Mouse (Mus musculus) cerebellum, adult 18-20 months (tissue): Measurements from ENCODE around the gene Fancb.

Experiments
- DNase-seq, 2 experiments: peaks; one replicate each; pipeline ENCODE4 v3.0.0; 2021

Gene Fancb

DNA sequence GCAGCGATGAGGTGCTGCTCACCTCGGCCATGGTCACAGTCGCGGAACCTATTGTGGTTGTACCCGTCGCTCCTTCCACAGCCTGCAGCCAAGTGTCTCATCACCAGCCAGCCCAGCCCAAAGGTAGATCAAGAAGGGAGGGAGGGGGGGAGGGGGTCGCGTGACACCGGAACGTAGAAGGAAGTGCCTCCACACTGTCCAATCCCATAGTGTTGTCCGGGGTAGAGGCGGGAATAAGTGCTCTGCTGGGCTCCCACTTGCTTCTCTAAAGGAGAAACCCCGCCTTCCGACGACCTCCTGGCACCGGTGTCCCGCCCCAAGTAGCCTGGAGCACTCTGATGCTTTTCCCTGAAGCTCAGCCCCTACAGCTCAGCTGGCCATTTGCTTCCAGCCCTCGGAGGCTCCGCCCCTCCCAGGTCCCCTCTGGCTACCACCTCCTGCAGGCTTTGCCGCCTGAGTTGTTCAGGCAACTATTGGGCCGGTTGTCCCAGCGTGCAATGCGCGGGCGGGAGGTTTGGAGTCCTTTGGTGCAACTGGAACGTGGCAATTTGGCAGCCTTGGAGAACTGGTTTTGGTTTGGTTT, at the start of gene Fancb, which contains the start of gene Mospd2:
TSS of gene Fancb (plus strand) at position 400 of the 583 bp plus-strand sequence.
TSS of gene Mospd2 (minus strand) at position 183 of the 583 bp plus-strand sequence.
- DNase-seq: peak; percentile 80 to 94

DNA sequence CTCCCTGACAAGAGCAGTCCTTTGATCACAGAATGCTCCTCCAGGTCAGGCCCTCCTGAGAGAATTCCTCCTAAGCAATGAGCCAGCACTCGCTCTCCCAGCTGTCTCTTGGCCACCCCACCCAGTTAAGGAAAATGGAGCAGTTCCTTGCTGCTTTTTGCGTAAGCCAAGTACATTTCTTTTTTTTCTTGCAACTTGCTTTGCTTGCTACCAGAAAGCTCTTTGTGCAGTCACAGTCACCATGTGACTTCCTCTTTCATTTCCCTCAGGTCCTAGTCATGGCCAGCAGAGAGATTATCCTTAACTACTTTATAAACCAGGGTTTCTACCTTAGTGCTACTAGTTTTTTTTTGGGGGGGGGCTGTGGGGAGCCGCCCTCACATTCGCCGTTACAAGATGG, 38.9 kb upstream of the Fancb start:
- DNase-seq: no peak

DNA sequence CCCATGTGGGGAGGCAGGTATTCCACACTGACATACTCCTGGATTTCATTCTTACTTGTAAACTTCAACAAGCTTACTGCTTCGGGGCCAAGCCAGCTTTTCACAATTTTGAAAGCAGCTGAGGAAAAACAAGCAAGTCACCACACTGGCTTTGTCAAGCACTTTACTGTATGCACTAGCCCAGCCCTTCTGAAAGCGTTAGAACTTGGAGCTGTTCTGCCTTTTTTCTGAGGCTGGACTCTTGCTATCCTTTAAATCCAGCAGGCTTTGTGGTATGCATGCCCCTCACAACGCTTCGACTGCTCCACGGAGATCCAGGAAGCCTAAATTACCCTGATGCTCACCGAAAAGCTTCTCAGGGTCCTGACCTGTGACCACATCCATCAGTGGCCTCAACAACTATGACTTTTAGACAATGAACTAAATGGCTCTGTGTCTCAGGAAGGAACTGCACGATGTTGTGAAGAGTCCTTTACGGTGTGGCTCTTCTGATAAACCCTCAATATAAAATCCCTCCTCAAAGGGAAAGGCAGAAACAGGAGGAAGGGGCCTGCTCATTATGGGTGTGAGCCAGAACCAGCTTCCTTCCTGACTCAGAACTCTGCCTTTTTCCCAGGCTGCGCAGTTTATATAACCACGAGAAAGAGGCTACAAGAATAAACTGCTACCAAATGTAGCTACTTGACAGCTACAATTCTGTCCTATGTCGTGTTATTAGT, 28.4 kb upstream of the Fancb start:
- DNase-seq: no peak

DNA sequence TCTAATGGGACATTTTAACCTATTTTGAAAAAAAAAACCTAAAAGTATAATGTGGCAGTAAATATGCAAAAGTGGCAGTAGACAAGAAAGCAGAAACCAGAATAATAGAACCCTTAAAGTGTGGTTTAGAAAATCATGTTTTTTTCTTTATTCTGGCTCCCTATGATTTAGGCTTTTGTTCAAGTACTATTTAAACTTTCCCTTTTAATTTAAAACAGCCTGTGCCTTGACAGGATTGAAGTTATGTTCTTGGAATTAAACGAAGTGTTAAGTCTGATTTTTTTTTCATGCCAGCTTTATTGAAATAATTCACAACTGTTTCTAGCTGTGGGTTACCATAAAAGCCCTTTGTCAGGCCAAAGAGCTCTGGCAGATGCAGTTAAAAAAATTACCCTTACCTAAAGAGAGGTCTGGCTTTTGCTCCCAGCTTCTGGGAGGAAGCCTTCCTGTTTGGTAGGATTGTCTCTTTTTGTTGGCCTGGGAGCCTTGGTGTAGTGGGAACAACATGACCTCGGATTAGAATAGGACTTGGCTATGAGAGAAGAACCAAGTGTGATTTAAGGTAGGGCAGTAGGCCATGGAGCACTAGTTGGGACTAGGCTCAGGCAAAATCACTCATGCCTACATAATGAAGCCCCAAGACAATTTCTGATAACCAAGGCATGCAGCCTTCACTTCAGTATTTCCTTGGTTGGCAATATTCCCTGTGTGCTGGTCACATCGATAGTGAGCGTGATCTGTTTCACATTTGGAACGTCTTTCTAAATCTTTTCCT, 27.6 kb upstream of the Fancb start:
- DNase-seq: no peak

DNA sequence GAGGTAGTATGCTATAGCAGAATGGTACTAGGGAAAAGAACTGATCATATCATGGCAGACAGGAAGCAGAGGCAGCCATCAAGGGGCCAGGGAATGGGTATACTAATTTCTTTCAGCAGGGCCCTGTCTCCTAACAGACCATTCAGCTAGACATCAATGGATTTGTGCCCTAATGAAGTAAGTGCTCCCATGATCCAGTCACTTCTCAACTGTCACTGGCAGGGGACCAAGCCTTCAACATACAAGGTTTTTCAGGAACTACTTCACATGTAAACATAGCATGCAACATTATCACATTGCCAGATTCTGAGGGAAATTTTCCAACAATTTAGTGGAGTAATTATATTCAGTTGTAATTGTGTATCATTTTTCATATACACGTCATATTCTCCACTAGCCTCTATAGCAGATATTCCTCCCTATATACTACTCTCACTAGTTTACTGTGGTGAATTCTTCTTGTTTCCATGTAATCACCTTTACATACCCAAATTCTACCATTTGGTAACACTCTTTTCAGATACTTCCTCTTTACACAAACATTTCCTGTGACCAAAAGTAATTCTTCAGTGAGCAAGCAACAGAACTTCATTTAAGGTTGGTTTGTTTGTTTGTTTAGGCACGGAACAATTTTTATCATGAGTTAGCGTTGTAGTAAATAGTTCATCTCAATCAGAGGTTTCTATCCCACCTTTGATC, 14.5 kb upstream of the Fancb start:
- DNase-seq: no peak

DNA sequence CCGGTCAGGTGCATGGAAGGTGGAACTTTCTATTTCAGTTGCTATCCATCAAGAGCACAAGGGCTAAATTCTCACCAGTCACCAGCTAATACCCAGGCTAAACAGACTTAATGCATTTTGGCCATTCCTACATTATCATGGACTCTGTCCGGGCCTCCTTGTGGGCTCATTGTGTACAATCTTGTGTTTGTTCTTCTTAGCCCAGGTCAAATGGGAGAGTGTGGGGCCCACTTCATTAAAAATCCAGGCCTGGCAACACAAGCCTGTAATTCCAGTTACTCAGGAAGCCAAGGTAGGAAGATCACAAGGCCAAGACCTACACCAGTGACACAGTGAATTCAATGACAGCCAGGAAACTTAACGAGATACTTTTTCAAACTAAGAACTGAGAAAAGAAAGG, 9.2 kb upstream of the Fancb start:
- no peak for DNase-seq

DNA sequence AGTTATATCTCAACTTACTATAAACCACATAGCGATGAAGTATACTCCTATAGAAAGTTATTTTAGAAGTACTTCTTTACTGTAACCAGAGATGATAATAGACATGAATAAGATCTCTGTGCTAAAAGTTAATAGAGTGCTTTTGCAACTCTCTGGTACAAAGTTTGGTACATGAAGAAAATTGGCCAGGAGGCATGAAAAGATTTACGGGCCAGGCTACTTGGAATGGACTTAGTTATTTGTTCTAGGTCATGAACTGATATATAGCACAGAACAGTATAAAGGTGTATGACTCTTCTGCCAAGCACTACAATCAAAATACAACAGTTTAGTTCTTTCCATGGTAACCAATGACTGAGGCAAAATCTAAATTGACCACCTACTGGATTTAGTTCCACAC, 1.5 kb upstream of the Fancb start:
- no peak for DNase-seq

DNA sequence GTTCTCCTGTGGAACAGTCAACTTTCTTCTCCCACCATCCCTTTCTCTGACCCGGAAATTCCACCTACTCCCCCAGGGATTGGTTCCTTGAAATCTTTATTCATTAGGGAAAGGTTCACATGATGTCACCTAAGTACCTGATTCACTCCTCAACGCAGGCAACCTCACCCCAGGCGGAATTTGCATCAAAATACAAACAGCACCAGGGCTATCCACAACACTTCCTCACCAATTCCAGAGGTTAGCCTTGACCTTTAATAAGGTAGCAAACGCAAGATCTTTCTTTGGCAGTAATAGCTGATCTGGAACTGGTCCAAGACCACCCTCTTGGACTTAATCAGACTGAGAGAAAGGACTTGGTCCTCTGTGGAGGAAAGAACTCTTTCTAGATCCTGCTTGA, 22.7 kb downstream of the Fancb start:
- DNase-seq: no peak

DNA sequence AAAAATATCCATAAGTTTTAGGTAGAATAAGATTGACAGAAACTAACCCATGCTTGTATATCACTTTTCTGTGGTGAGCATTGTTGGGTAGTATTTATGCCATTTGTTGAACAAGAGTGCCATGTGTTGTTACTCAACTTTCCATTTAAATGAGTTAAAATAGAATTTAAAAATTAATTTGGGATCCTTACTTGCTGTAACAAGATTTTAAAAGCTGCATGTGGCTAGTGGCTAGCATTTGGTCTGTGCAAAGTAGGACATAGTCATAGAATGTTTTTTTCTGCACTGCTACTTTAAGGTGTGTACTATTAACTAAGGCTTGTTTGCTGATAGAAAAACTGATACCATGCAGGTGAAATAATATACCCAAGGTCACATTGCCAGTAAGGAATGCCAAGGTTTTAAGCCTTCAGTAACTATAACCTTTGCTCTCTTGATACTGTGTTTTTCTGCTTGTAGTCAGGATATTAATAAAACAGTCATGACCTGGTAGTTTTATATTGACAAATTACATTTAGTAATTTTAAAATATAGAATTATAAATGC, 24.5 kb downstream of the Fancb start, which contains the start of gene Gm17604:
TSS of gene Gm17604 (minus strand) at position 51 of the 546 bp plus-strand sequence.
- no peak for DNase-seq
